Mouse (Mus musculus) CD4-positive, CD25-positive, alpha-beta regulatory T cell, adult 2 months (primary cell): ENCODE data around the gene Prrc2a.
A peak's percentile ranks its signal among the peaks of the same experiment; 100 is the strongest.

Experiments used
- DNase-seq: peaks from one replicate; pipeline ENCODE4 v3.0.0-alpha.2; 2012; ENCODE audit warnings: low read depth, low spot score

Prrc2a gene

GRCm38 (mm10) chr17:35190096-35190495, 25.4 kb upstream of the Prrc2a start:
- peak; percentile 74 for DNase-seq

GRCm38 (mm10) chr17:35189186-35189585, 24.5 kb upstream of the Prrc2a start:
- DNase-seq: peak; percentile 37

- DNase-seq: no peak
Measured at GRCm38 (mm10) chr17:35187959-35188610, 23.4 kb upstream of the Prrc2a start, which contains the start of gene Lst1. Gene Lst1 (minus strand): TSS chr17:35188439.

- DNase-seq: no peak
Measured at GRCm38 (mm10) chr17:35187345-35187744, 22.6 kb upstream of the Prrc2a start.

GRCm38 (mm10) chr17:35186681-35187080, 22.0 kb upstream of the Prrc2a start:
- DNase-seq: peak; percentile 85

- DNase-seq: peak; percentile 91
Measured at GRCm38 (mm10) chr17:35185639-35186611, 21.2 kb upstream of the Prrc2a start.

GRCm38 (mm10) chr17:35180093-35180492, 15.4 kb upstream of the Prrc2a start:
- DNase-seq: no peak

GRCm38 (mm10) chr17:35178528-35178927, 13.8 kb upstream of the Prrc2a start:
- DNase-seq: peak; percentile 88

- no peak for DNase-seq
Measured at GRCm38 (mm10) chr17:35175968-35176367, 11.3 kb upstream of the Prrc2a start, which contains the start of gene Aif1. Gene Aif1 (minus strand): TSS chr17:35176068.

- no peak for DNase-seq
Measured at GRCm38 (mm10) chr17:35175382-35175781, 10.7 kb upstream of the Prrc2a start.

- DNase-seq: peak; percentile 63
Measured at GRCm38 (mm10) chr17:35174201-35174977, 9.7 kb upstream of the Prrc2a start.

GRCm38 (mm10) chr17:35173329-35173728, 8.6 kb upstream of the Prrc2a start:
- DNase-seq: peak; percentile 67

GRCm38 (mm10) chr17:35172445-35173234, 7.9 kb upstream of the Prrc2a start:
- DNase-seq: peak; percentile 78

GRCm38 (mm10) chr17:35168541-35169207, 4.0 kb upstream of the Prrc2a start:
- DNase-seq: peak; percentile 89

- no peak for DNase-seq
Measured at GRCm38 (mm10) chr17:35167794-35168193, 3.1 kb upstream of the Prrc2a start.

- peak; percentile 93 for DNase-seq
Measured at GRCm38 (mm10) chr17:35166352-35167035, 1.8 kb upstream of the Prrc2a start.

GRCm38 (mm10) chr17:35165451-35166155, 906 bp upstream of the Prrc2a start:
- peak; percentile 25 for DNase-seq

GRCm38 (mm10) chr17:35164218-35164567, 504 bp downstream of the Prrc2a start:
- DNase-seq: no peak
